Mouse (Mus musculus) C2C12 (cell line): Measurements from ENCODE around the gene B3glct. TPM values are rescaled to one million over a fixed set of nuclear protein-coding genes. Genes with fewer than 3 reads are reported as not detected.

ENCODE experiments used
- H3K27me3 ChIP-seq: one replicate; pipeline ENCODE4 v1.6.1; 2011; ENCODE audit not compliant: control insufficient read depth, insufficient read depth, insufficient read length
- H3K36me3 ChIP-seq: one replicate; pipeline ENCODE4 v1.6.1; 2011; ENCODE audit not compliant: control insufficient read depth, insufficient read depth
- H3K4me3 ChIP-seq: one replicate; pipeline ENCODE4 v1.5.1; 2011; ENCODE audit warnings: mild to moderate bottlenecking, control low read depth; ENCODE audit not compliant: poor library complexity, insufficient read depth, severe bottlenecking
- H3K79me2 ChIP-seq: one replicate; pipeline ENCODE4 v1.6.1; 2011; ENCODE audit not compliant: control insufficient read depth, insufficient read depth
- H3K79me3 ChIP-seq: one replicate; pipeline ENCODE4 v1.6.1; 2011; ENCODE audit warnings: low read depth, control low read depth
- H3ac ChIP-seq: one replicate; pipeline ENCODE3; 2011; ENCODE audit warnings: low read depth; ENCODE audit not compliant: control insufficient read depth, insufficient read length
- CEBPB ChIP-seq: IDR thresholded peaks from one replicate; pipeline ENCODE4 v1.6.1; 2011; ENCODE audit warnings: low read depth, mild to moderate bottlenecking, control low read depth, moderate library complexity
- CTCF ChIP-seq: IDR thresholded peaks from one replicate; pipeline ENCODE4 v1.5.1; 2011; ENCODE audit not compliant: control insufficient read depth, insufficient read depth, insufficient read length
- FOSL1 ChIP-seq: IDR thresholded peaks from one replicate; pipeline ENCODE4 v1.8.0; 2011; ENCODE audit warnings: mild to moderate bottlenecking, low read length; ENCODE audit not compliant: poor library complexity, insufficient read depth, severe bottlenecking
- MAX ChIP-seq: IDR thresholded peaks from one replicate; pipeline ENCODE4 v1.6.1; 2011; ENCODE audit warnings: mild to moderate bottlenecking, control low read depth
- MYOD1 ChIP-seq: IDR thresholded peaks from one replicate; pipeline ENCODE4 v1.6.1; 2011; ENCODE audit warnings: low read depth; ENCODE audit not compliant: control insufficient read depth, insufficient read length
- MYOG ChIP-seq: IDR thresholded peaks from one replicate; pipeline ENCODE4 v1.6.1; 2011; ENCODE audit not compliant: control insufficient read depth, insufficient read length; ENCODE audit errors: extremely low read depth
- USF1 ChIP-seq: IDR thresholded peaks from one replicate; pipeline ENCODE4 v1.6.1; 2011; ENCODE audit warnings: low read depth, mild to moderate bottlenecking, control low read depth, moderate library complexity
- polyA plus RNA-seq: library from polyadenylated mRNA; unstranded; fragments of >200 nt; fragmentation: generic; extraction: Trizol; gene quantifications from one replicate; pipeline ENCODE4 v1.2.1, GENCODE M21; 2012; ENCODE audit warnings: missing spikeins

Gene B3glct
- polyA plus RNA-seq, 1 experiment = 4.6 TPM

GRCm38 (mm10) chr5:149648895-149649406 is 29.1 kb upstream of the B3glct start:
- H3K79me3 ChIP-seq = no peaks in the 10 kb centered on the region
- TF ChIP-seq CEBPB = no peak
- no peak for TF ChIP-seq MYOD1
- TF ChIP-seq FOSL1 = no peak
- TF ChIP-seq MAX = no peak
- TF ChIP-seq USF1 = no peak
- no peak for TF ChIP-seq MYOG
- TF ChIP-seq CTCF = no peak
- no peak overlapping the region for H3ac ChIP-seq
- no peak overlapping the region for H3K4me3 ChIP-seq
- H3K79me2 ChIP-seq = no peaks in the 10 kb centered on the region
- H3K27me3 ChIP-seq = no peaks in the 10 kb centered on the region
- H3K36me3 ChIP-seq = no peaks in the 10 kb centered on the region

DNA sequence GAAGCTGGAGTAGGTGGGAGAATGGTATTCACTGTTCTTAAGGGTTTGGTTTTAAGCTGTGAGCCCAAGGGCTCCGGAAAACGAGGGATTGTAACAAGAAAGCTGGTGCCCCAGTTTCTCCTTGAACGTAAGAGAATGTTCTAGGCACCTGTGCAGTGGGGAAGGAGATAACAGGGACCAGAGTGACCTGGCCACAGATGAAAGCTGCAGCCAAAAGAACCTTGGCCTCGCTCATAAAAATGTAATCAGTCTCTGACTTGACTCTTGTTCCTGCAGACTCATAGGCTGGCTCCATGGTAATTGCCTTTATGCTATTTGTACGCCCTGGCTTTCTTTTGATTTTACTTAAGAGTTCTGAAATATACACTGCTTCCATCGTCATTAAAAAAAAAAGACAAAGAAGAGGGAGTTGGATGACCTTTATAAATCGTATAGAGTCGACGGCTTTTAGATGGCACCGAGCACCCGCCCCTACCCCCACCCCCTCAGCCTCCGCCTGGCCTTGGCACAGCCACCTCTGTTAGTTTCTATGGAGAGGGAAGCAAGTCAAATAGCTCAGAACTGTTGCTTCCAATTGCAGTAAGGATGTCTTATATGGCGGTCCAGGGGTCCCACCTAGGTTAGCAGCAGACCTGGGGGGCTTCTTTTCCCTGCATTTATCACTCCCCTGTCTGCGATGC is 28.4 kb upstream of the B3glct start:
- Histone ChIP-seq H3K4me3 (no peak overlapping the region), H3K79me3 (no peaks in the 10 kb centered on the region), H3K36me3 (no peaks in the 10 kb centered on the region), H3ac (no peak overlapping the region), H3K79me2 (no peaks in the 10 kb centered on the region), H3K27me3 (no peaks in the 10 kb centered on the region)
- TF ChIP-seq MYOD1 = no peak

DNA sequence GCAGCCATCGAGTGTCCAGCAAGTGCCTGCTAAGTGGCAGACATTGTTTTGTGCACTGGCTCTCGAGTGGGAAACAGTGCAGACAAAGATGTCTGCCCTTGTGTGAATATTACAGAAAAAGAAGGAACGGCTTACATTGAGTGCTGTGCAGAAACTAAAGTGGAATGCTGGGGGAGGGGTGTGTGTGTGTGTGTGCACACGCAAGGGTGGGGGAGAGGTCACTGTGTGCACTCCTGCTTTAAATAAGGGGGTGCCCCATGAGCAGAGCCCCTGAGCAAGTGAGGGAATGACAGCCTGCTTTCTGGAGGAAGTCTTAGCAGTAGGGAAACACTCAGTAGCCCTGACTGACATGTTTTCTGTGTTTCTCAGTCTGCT is 27.9 kb upstream of the B3glct start:
- Histone ChIP-seq H3K36me3 (no peaks in the 10 kb centered on the region), H3K4me3 (no peak overlapping the region), H3K27me3 (no peaks in the 10 kb centered on the region), H3ac (no peak overlapping the region), H3K79me2 (no peaks in the 10 kb centered on the region), H3K79me3 (no peaks in the 10 kb centered on the region)
- TF ChIP-seq MYOG (no peak), MYOD1 (no peak), FOSL1 (no peak), CTCF (no peak), CEBPB (no peak), MAX (no peak), USF1 (no peak)

DNA sequence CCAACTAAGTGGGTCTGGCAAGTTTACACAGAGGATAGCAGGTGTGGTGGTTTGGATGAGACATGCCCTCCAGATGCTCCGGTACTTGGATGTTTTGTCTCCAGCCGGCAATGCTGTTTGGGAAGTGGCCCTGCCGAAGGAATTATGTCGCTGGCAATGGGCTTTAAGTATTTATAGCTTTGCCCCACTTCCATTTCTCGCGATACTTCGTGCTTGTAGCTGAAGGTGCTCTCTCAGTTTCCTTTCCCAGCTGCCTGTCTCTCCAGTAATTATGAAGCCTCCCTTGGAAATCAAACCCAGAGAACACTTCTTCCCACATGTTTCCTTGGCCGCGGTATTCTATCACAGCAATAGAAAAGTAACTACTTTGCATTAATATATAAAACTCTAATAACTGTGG is 22.4 kb upstream of the B3glct start:
- Histone ChIP-seq H3K79me2 (no peaks in the 10 kb centered on the region), H3K36me3 (no peaks in the 10 kb centered on the region), H3K79me3 (no peaks in the 10 kb centered on the region), H3ac (no peak overlapping the region), H3K4me3 (no peak overlapping the region), H3K27me3 (no peaks in the 10 kb centered on the region)
- TF ChIP-seq MYOD1 = no peak
- TF ChIP-seq FOSL1 = no peak

DNA sequence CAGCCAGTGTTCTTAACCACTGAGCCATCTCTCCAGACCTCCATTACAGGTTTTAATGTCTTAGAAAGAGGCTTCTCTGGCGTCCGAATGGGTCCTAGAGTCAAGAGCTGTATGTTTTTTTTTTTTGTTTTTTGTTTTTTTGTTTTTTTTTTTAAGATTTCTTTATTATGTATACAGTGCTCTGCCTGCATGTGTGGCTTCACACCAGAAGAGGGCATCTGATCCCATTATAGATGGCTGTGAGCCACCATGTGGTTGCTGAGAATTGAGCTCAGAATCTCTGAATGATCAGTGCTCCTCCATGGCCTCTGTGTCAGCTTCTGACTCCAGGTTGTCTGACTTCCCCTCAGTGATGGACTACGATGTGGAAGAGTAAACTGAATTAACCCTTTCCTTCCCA is 20.0 kb upstream of the B3glct start:
- no peaks in the 10 kb centered on the region for H3K79me3 ChIP-seq
- TF ChIP-seq MAX (no peak), CTCF (no peak), USF1 (no peak), FOSL1 (no peak), CEBPB (no peak), MYOD1 (no peak), MYOG (no peak)
- H3K79me2 ChIP-seq = no peaks in the 10 kb centered on the region
- H3K36me3 ChIP-seq = no peaks in the 10 kb centered on the region
- H3ac ChIP-seq = no peak overlapping the region
- H3K4me3 ChIP-seq = no peak overlapping the region
- no peaks in the 10 kb centered on the region for H3K27me3 ChIP-seq

GRCm38 (mm10) chr5:149658741-149659413 is 19.2 kb upstream of the B3glct start:
- Histone ChIP-seq H3K36me3 (no peaks in the 10 kb centered on the region), H3K4me3 (no peak overlapping the region), H3K27me3 (no peaks in the 10 kb centered on the region), H3K79me3 (no peaks in the 10 kb centered on the region), H3ac (no peak overlapping the region), H3K79me2 (no peaks in the 10 kb centered on the region)
- TF ChIP-seq MYOD1 = no peak
- TF ChIP-seq CEBPB = no peak
- no peak for TF ChIP-seq MYOG
- TF ChIP-seq FOSL1 = no peak
- no peak for TF ChIP-seq MAX
